ENCODE assay signal across 8 mouse cellular contexts in genomic region chr4:134469341-134469796, GRCm38 (mm10). TPM values are rescaled to one million over a fixed set of nuclear protein-coding genes. Genes with fewer than 3 reads are reported as not detected.
DNase-seq lines count a peak whose midpoint lies in the region; ATAC-seq and TF ChIP-seq lines count a peak whose summit lies in the region.

No protein-coding gene starts in this region.

- H3K27ac ChIP-seq in kidney, embryonic 16.5 days (ENCODE audit: low read length): peak overlapping the region; percentile 96
- H3K27ac ChIP-seq in brown adipose tissue, adult 24 weeks (replicated peaks; ENCODE audit: low read depth, low read length): no peak overlapping the region
- H3K27ac ChIP-seq in hindbrain, postnatal 0 days: peak overlapping the region; percentile 98

- H3K4me2 ChIP-seq in kidney, embryonic 16.5 days (replicated peaks; ENCODE audit: low read depth, low read length): peak overlapping the region; percentile 72
- H3K4me2 ChIP-seq in hindbrain, postnatal 0 days (ENCODE audit: low read depth, low read length): peak overlapping the region; percentile 83

- H3K36me3 ChIP-seq in kidney, embryonic 16.5 days (ENCODE audit: insufficient read depth, low read length): peaks cover 30% of the 10 kb centered on the region
- H3K36me3 ChIP-seq in hindbrain, postnatal 0 days (ENCODE audit: insufficient read depth, low read length): peaks cover 14% of the 10 kb centered on the region

- WGBS in kidney, embryonic 16.5 days: 11% methylated on average over 6 of the region's 6 CpGs
- 3% methylated on average over 6 of the region's 6 CpGs for WGBS in hindbrain, postnatal 0 days

- no peaks in the 10 kb centered on the region for H3K9me3 ChIP-seq in kidney, embryonic 16.5 days (ENCODE audit: low read length)
- H3K9me3 ChIP-seq in hindbrain, postnatal 0 days (ENCODE audit: low read length): no peaks in the 10 kb centered on the region

- H3K9ac ChIP-seq in kidney, embryonic 16.5 days (replicated peaks; ENCODE audit: low read length): peak overlapping the region; percentile 93
- H3K9ac ChIP-seq in hindbrain, postnatal 0 days (replicated peaks; ENCODE audit: low read length): peak overlapping the region; percentile 97

- DNase-seq in kidney, postnatal 10 days: no peak
- DNase-seq in hindbrain, postnatal 0 days (ENCODE audit: low spot score): peak; percentile 74
- DNase-seq in neural tube, embryonic 10.5 days (ENCODE audit: extremely low spot score, low spot score): peak; percentile 32
- DNase-seq in right cerebral cortex, adult 18-20 months: no peak
- DNase-seq in layer of hippocampus, adult 9-10 months (ENCODE audit: low spot score): no peak

- H3K27me3 ChIP-seq in kidney, embryonic 16.5 days (ENCODE audit: insufficient read depth, low read length): no peaks in the 10 kb centered on the region
- no peaks in the 10 kb centered on the region for H3K27me3 ChIP-seq in hindbrain, postnatal 0 days (ENCODE audit: insufficient read depth, low read length)

- H3K4me1 ChIP-seq in kidney, embryonic 16.5 days (ENCODE audit: insufficient read depth, low read length): peaks cover 18% of the 10 kb centered on the region; the same call in 1 of the 2 replicates
- H3K4me1 ChIP-seq in brown adipose tissue, adult 24 weeks (ENCODE audit: control insufficient read depth, insufficient read depth, insufficient read length, low read length): no peaks in the 10 kb centered on the region; the same call in 1 of the 2 replicates
- H3K4me1 ChIP-seq in hindbrain, postnatal 0 days (ENCODE audit: insufficient read depth, low read length): peaks cover 6% of the 10 kb centered on the region; the same call in 1 of the 2 replicates

- H3K4me3 ChIP-seq in kidney, embryonic 16.5 days (ENCODE audit: low read length): peak overlapping the region; percentile 94
- H3K4me3 ChIP-seq in brown adipose tissue, adult 24 weeks (ENCODE audit: insufficient read depth, low read depth, low read length): peak overlapping the region; percentile 39; the same call in 1 of the 2 replicates
- peak overlapping the region; percentile 92 for H3K4me3 ChIP-seq in hindbrain, postnatal 0 days (ENCODE audit: low read length)

- ATAC-seq in kidney, embryonic 16.5 days (ENCODE audit: low FRiP score, low TSS enrichment): no peak
- ATAC-seq in hindbrain, postnatal 0 days: peak; percentile 19; the same call in 1 of the 2 replicates
- no peak for ATAC-seq in activated CD4-positive, CD25-positive, alpha-beta regulatory T cell, adult 4 months

- TF ChIP-seq CTCF in hindbrain, postnatal 0 days (IDR thresholded peaks at IDR 0.05; ENCODE audit: low read depth): no peak

RNA-seq across cellular contexts. Expression of gene Stmn1, which starts 1.2 kb away (rescaled TPM):
- 1,595 and 1,651 TPM in 2 replicates for polyA plus RNA-seq in kidney, embryonic 16.5 days (2015; fragmentation: Nextera tagmentation; extraction: Ambion mirVana)
- polyA plus RNA-seq in brown adipose tissue, adult 24 weeks (2012; ENCODE audit: insufficient read depth, insufficient read length, missing spikeins): 3.3 and 8.3 TPM in 2 replicates
- 667 and 752 TPM in 2 replicates for total RNA-seq in hindbrain, postnatal 0 days (2014; rRNA removed)
- polyA plus RNA-seq in hindbrain, postnatal 0 days (2015; fragmentation: Nextera tagmentation; extraction: Ambion mirVana): 4,115 and 4,307 TPM in 2 replicates
- 100 to 1,000 TPM; 262 to 341 TPM for polyA plus RNA-seq in activated CD4-positive, CD25-positive, alpha-beta regulatory T cell, adult 4 months (2017; shearing (Covaris generic))

RNA-seq across cellular contexts. Expression of gene Paqr7, which starts 27.1 kb away (rescaled TPM):
- 3.3 and 4.4 TPM in 2 replicates for polyA plus RNA-seq in kidney, embryonic 16.5 days (2015; fragmentation: Nextera tagmentation; extraction: Ambion mirVana)
- polyA plus RNA-seq in brown adipose tissue, adult 24 weeks (2012; ENCODE audit: insufficient read depth, insufficient read length, missing spikeins): 5.9 and 7.6 TPM in 2 replicates
- total RNA-seq in hindbrain, postnatal 0 days (2014; rRNA removed): 121 and 142 TPM in 2 replicates
- 41.1 and 43.5 TPM in 2 replicates for polyA plus RNA-seq in hindbrain, postnatal 0 days (2015; fragmentation: Nextera tagmentation; extraction: Ambion mirVana)
- polyA plus RNA-seq in activated CD4-positive, CD25-positive, alpha-beta regulatory T cell, adult 4 months (2017; shearing (Covaris generic)): 10 to 100 TPM; 23.9 to 27.1 TPM

RNA-seq across cellular contexts. Expression of gene Aunip, which starts 41.4 kb away (rescaled TPM):
- 15.1 and 16.3 TPM in 2 replicates for polyA plus RNA-seq in kidney, embryonic 16.5 days (2015; fragmentation: Nextera tagmentation; extraction: Ambion mirVana)
- polyA plus RNA-seq in brown adipose tissue, adult 24 weeks (2012; ENCODE audit: insufficient read depth, insufficient read length, missing spikeins): not detected in 2 replicates
- 2.2 and 2.7 TPM in 2 replicates for total RNA-seq in hindbrain, postnatal 0 days (2014; rRNA removed)
- polyA plus RNA-seq in hindbrain, postnatal 0 days (2015; fragmentation: Nextera tagmentation; extraction: Ambion mirVana): 2.2 and 2.6 TPM in 2 replicates
- 1 to 10 TPM in 1 of 2 experiments, under 1 TPM in 1; 0.70 to 3.2 TPM for polyA plus RNA-seq in activated CD4-positive, CD25-positive, alpha-beta regulatory T cell, adult 4 months (2017; shearing (Covaris generic))

Comparison
In these comparisons a context has a peak if more than half of its experiments do, and no peak if none do; other contexts are left out.
1. H3K4me3 ChIP-seq: peak in every context shown above with its lines; median percentile 94 in kidney, embryonic 16.5 days; 92 in hindbrain, postnatal 0 days; 39 in brown adipose tissue, adult 24 weeks.
2. DNase-seq: peak in hindbrain, postnatal 0 days (single experiment) and neural tube, embryonic 10.5 days (single experiment); none in kidney, postnatal 10 days (single experiment), right cerebral cortex, adult 18-20 months (single experiment) and layer of hippocampus, adult 9-10 months (single experiment).
3. RNA of gene Stmn1, which starts 1.2 kb away (polyA plus RNA-seq): 4,115 to 4,307 TPM in hindbrain, postnatal 0 days, 1,595 to 1,651 TPM in kidney, embryonic 16.5 days and 262 to 341 TPM in activated CD4-positive, CD25-positive, alpha-beta regulatory T cell, adult 4 months; 3.3 to 8.3 TPM in brown adipose tissue, adult 24 weeks; every median in the first group is over 10 times any median in the second.